Mouse (Mus musculus) hindbrain, embryonic 12.5 days (tissue): ENCODE measurements at regions not wholly inside any gene's neighbourhood (a gene's known extent, or its start where the extent isn't known, plus 50 kb on each side); places are given as distances from the start of the nearest gene placed in this dataset.
A peak's percentile ranks its signal among the peaks of the same experiment; 100 is the strongest.

Experiments used
- ATAC-seq: fragments of 200-750 bp; cut with Nextera tagmentation; 2 replicates; pipeline ENCODE4 v1.8.0; 2017; ENCODE audit warnings: moderate TSS enrichment; ENCODE audit not compliant: low FRiP score
- H3K27ac ChIP-seq: fragments of 300-500 bp; sonication (generic); 2 replicates; pipeline ENCODE4 v1.5.1; 2016; ENCODE audit warnings: mild to moderate bottlenecking
- H3K27me3 ChIP-seq: fragments of 300-500 bp; sonication (generic); 2 replicates; pipeline ENCODE4 v1.6.1; 2016; ENCODE audit warnings: mild to moderate bottlenecking
- H3K36me3 ChIP-seq: fragments of 300-500 bp; sonication (generic); 2 replicates; pipeline ENCODE4 v1.6.1; 2016; ENCODE audit warnings: mild to moderate bottlenecking
- H3K4me1 ChIP-seq: fragments of 300-500 bp; sonication (generic); 2 replicates; pipeline ENCODE4 v1.6.1; 2016
- H3K4me2 ChIP-seq: fragments of 300-500 bp; sonication (generic); replicated peaks from 2 replicates; pipeline ENCODE4 v1.6.1; 2016; ENCODE audit warnings: mild to moderate bottlenecking
- H3K4me3 ChIP-seq: fragments of 300-500 bp; sonication (generic); 2 replicates; pipeline ENCODE4 v1.5.1; 2016; ENCODE audit warnings: mild to moderate bottlenecking
- H3K9ac ChIP-seq: fragments of 300-500 bp; sonication (generic); 2 replicates; pipeline ENCODE4 v1.6.1; 2016; ENCODE audit warnings: mild to moderate bottlenecking, moderate library complexity
- H3K9me3 ChIP-seq: fragments of 300-500 bp; sonication (generic); replicated peaks from 2 replicates; pipeline ENCODE4 v1.6.1; 2016; ENCODE audit warnings: mild to moderate bottlenecking
- WGBS: fragments of 180-500 bp; shearing (Covaris S2); methylation state at CpG from one replicate; pipeline ENCODE4 v1.1.7; 2016; 5-methylcytosine and 5-hydroxymethylcytosine counted together

DNA sequence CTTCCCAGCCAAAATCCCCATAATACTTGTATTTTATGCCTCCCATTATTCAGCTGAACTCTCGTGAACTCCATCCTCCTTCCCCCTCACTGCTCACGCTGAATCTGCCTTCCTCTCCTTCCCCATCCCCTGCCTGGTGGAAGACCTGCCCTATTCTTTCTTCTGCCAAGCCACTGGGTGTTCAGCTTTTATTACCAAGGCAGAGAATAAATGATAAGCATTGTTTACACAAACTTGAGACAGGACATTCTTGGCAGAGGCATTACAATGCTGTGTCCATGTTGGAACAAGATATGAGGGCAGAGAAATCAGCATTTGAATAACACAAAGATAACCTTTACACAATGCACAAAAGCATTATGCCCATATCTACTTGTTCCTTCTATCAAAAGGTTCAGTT lies 80.2 kb downstream of the Dhrs2 start:
- 37% methylated on average over 2 of the region's 2 CpGs for WGBS
- no peak overlapping the region for H3K4me3 ChIP-seq

DNA sequence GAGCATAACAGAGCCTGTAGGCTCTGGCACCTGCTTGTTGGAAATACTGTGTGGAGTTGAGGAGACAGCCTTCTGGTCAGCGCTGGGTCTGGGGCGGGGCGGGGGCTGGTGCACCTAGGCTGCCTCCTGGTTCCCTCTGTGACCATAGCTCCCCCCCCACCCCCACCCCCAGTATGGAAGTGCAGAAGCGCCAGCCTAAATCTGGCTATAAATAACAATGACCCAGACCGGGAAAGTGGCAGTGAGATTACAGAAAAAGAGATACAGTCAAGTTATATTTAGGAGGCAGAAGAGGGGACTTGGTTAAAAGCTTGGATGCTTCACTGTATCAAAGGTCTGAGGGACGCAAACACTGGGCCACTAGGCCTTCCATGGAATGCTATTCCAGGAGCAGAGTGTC lies 91.8 kb downstream of the Dhrs2 start:
- H3K4me3 ChIP-seq: no peak overlapping the region
- ATAC-seq: no peak
- no peak overlapping the region for H3K27ac ChIP-seq
- no peaks in the 10 kb centered on the region for H3K36me3 ChIP-seq
- H3K9me3 ChIP-seq: no peaks in the 10 kb centered on the region
- no peak overlapping the region for H3K9ac ChIP-seq
- no peaks in the 10 kb centered on the region for H3K4me1 ChIP-seq
- WGBS: 83% methylated on average over 6 of the region's 6 CpGs
- H3K4me2 ChIP-seq: no peak overlapping the region
- H3K27me3 ChIP-seq: no peaks in the 10 kb centered on the region

More for the DNA sequence above, 80.2 kb downstream of the Dhrs2 start:
- Histone ChIP-seq H3K4me1 (no peaks in the 10 kb centered on the region), H3K4me2 (no peak overlapping the region), H3K9me3 (no peaks in the 10 kb centered on the region), H3K36me3 (no peaks in the 10 kb centered on the region), H3K27ac (no peak overlapping the region), H3K9ac (no peak overlapping the region), H3K27me3 (no peaks in the 10 kb centered on the region)
- ATAC-seq: no peak

DNA sequence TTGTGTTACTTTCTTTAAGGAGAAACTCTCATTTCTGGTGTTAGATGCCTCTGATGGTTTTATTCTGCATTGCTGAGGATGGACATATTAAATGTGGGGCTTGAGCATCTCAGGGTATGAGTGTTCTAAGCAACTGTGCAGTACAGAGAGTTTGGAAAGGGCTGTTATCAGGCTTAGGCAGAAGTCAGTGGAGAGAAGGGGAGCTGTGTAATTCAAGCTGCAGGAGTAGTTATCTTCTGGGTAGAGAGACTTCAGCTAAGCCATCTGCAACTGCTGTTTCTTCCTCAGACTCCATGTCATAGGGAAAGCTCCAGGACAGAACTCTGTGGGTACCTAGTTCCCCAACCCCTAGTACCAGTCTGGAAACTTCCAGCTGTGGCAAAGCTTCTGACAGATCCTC lies 102.1 kb downstream of the Dhrs2 start:
- H3K27ac ChIP-seq: no peak overlapping the region
- no peak overlapping the region for H3K4me3 ChIP-seq
- no peaks in the 10 kb centered on the region for H3K27me3 ChIP-seq
- H3K9me3 ChIP-seq: no peaks in the 10 kb centered on the region
- H3K9ac ChIP-seq: no peak overlapping the region
- H3K36me3 ChIP-seq: no peaks in the 10 kb centered on the region
- H3K4me2 ChIP-seq: no peak overlapping the region
- ATAC-seq: no peak
- H3K4me1 ChIP-seq: no peaks in the 10 kb centered on the region

DNA sequence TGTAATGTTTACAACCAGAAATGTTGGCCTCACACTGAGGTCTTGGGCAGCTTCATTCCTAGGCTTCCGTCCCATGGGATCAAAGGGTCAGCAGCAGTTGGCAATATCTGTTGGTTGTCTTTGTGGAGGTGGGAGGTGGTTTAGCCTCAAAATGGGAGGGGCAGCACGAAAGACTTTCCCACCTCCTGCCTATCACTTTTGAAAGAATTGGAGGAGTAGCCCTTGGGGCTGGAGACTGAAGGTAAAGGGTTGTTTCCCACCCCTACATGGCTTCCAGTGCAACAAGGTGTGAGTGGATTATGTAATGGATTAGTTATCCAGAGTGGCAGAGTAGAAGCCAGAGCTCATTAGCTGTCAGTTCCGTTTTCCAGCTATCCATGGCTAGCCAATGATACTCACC lies 102.5 kb downstream of the Dhrs2 start:
- H3K27me3 ChIP-seq: no peaks in the 10 kb centered on the region
- no peak overlapping the region for H3K27ac ChIP-seq
- no peak overlapping the region for H3K4me2 ChIP-seq
- WGBS: 72% methylated on average over 3 of the region's 3 CpGs
- H3K9ac ChIP-seq: no peak overlapping the region
- H3K36me3 ChIP-seq: no peaks in the 10 kb centered on the region
- no peaks in the 10 kb centered on the region for H3K4me1 ChIP-seq
- H3K9me3 ChIP-seq: no peaks in the 10 kb centered on the region
- ATAC-seq: no peak
- H3K4me3 ChIP-seq: no peak overlapping the region

DNA sequence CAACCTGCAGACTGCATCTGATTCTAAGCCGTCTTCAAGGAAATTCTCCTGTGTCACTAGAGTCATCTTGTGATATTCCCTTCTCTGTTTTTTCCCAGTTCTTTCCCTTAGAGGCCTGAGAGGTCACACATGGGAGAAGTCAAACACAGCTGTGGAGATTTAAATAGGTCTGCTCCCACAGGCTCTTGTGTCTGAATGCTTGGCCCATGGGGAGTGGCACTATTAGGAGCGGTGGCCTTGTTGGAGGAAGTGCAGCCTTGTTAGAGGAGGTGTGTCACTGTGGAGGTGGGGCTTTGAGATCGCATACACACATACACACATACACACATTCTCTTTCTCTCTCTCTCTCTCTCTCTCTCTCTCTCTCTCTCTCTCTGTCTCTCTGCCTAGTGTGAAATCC lies 112.0 kb downstream of the Dhrs2 start:
- H3K4me2 ChIP-seq: no peak overlapping the region
- no peaks in the 10 kb centered on the region for H3K36me3 ChIP-seq
- no peak overlapping the region for H3K9ac ChIP-seq
- H3K4me3 ChIP-seq: no peak overlapping the region
- 56% methylated on average over 3 of the region's 3 CpGs for WGBS
- no peak overlapping the region for H3K27ac ChIP-seq
- H3K4me1 ChIP-seq: peaks cover 5% of the 10 kb centered on the region
- H3K9me3 ChIP-seq: no peaks in the 10 kb centered on the region
- ATAC-seq: no peak
- H3K27me3 ChIP-seq: no peaks in the 10 kb centered on the region

DNA sequence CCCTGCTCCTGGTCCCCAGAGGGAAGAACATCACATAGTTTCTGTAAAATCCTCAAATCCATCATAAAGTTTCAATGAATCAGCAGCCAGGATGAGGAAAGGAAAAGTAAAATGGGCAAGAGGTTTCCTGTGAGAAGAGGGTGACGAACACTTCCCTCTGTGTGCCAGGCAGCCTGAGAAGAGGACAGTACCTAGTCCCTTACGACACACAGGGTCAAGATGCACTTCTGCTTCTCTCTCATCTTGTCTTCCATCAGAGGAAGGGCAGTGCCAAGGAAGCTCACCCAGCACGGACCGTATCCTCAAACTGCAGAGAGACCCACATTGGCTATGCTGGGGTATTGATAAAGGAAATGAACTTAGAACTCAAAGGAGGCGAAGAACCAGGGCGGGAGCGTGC lies 112.5 kb downstream of the Dhrs2 start:
- H3K9me3 ChIP-seq: no peaks in the 10 kb centered on the region
- H3K4me3 ChIP-seq: no peak overlapping the region
- H3K4me2 ChIP-seq: no peak overlapping the region
- no peak overlapping the region for H3K9ac ChIP-seq
- no peaks in the 10 kb centered on the region for H3K36me3 ChIP-seq
- peaks cover 5% of the 10 kb centered on the region for H3K4me1 ChIP-seq
- 92% methylated on average over 7 of the region's 7 CpGs for WGBS
- ATAC-seq: no peak
- no peaks in the 10 kb centered on the region for H3K27me3 ChIP-seq
- H3K27ac ChIP-seq: no peak overlapping the region

DNA sequence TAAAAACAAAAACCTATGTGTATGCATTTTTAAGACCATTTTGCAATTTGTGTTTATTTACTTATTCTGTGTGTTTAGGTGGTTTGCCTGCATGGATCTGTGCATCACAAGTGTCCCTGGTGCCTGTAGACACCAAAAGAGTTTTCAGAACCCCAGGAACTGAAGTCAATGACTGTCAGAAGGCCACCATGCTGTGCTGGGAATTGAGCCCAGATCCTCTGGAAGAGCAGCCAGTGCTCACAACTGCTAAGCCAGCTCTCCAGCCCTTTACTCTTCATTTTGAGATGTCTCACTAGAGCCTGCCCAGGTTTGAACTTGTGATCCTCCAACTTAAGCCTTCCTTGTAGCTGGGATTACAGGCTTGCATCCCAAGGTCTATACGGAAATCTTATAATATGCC lies 113.8 kb downstream of the Dhrs2 start:
- no peak overlapping the region for H3K4me2 ChIP-seq
- H3K9ac ChIP-seq: no peak overlapping the region
- H3K27ac ChIP-seq: no peak overlapping the region
- no peaks in the 10 kb centered on the region for H3K9me3 ChIP-seq
- peaks cover 5% of the 10 kb centered on the region for H3K4me1 ChIP-seq
- H3K36me3 ChIP-seq: no peaks in the 10 kb centered on the region
- WGBS: 79% methylated on average over 1 of the region's 1 CpGs
- H3K27me3 ChIP-seq: no peaks in the 10 kb centered on the region
- H3K4me3 ChIP-seq: no peak overlapping the region
- no peak for ATAC-seq

DNA sequence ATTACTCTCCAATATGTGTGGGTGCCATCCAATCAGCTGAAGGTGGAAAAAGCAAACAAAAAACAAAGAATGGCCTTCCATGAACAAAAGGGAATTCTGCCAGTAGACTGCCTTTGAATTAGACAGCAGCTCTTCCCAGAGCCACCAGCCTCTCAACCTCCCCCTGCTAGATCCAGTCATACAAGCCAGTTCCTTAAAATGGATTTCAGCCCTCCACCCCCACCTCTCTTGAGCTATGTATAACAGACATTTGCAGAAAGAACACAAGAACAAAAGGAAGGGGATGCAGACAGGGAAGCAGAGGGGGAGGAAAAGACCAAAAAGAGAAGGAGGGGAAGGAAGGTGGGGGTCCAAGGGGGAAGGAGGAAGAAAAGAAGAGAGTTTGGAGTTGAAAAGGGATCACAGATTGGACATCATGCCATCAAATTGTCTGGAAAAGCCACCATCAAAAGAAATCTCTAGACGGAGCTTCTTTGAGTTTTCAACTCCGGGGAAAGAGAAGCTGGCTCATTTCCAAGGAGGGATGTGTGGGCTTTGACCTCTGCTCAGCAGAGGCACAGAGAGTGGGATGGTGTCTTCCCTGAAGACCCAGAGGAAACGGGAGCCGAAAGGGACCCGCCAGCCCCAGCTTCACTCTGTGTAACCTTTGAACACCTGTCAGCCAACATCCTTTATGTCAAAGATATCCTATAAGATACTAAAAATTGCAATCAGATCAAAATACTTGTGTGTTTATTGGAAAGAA lies 114.8 kb downstream of the Dhrs2 start:
- no peak overlapping the region for H3K4me2 ChIP-seq
- no peak overlapping the region for H3K9ac ChIP-seq
- no peaks in the 10 kb centered on the region for H3K9me3 ChIP-seq
- peak; percentile 50; the same call in 1 of the 2 replicates for ATAC-seq
- no peak overlapping the region for H3K27ac ChIP-seq
- H3K4me1 ChIP-seq: peaks cover 5% of the 10 kb centered on the region
- H3K4me3 ChIP-seq: no peak overlapping the region
- H3K36me3 ChIP-seq: no peaks in the 10 kb centered on the region
- no peaks in the 10 kb centered on the region for H3K27me3 ChIP-seq
- WGBS: 30% methylated on average over 5 of the region's 5 CpGs

DNA sequence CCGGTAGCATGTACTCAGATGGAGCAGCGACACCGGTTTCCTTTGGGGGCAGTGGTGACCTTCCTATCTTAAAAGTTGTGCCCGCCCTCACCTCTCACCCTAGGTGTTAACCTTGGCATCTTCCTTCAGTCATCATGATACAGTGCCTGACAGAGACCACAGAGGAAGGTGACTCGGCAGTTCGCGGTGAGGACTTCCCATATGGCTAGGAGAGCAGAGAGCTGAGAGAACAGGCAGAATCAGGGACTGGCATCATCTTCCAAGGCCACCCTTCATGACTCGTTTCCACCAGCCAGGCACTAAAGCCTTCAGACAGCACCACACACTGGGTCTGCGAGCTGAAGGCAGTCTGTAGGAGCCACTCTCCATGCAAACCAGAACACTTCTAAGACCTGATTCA lies 116.2 kb downstream of the Dhrs2 start:
- peaks cover 5% of the 10 kb centered on the region for H3K4me1 ChIP-seq
- WGBS: 84% methylated on average over 9 of the region's 9 CpGs
- no peaks in the 10 kb centered on the region for H3K9me3 ChIP-seq

DNA sequence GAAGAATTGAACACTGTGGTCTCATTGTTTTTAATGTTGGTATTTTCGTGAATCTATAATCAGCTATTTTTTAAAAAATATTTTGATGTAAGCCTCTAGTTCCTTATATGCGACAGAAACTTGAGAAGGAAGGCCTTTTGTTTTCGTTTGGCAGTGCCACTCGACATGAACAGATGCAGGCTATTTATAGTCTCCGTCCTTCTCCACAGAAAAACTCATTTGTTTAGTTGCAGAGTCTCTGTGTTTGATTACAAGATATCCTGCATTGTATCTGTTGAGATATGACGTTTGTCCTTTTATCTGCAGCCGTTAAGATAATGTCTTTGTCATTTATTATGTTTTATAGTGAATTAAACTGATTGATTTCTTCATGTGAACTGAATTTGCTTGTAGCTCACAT lies 116.7 kb downstream of the Dhrs2 start:
- Histone ChIP-seq H3K27me3 (no peaks in the 10 kb centered on the region), H3K27ac (no peak overlapping the region), H3K36me3 (no peaks in the 10 kb centered on the region), H3K4me1 (peaks cover 5% of the 10 kb centered on the region), H3K9ac (no peak overlapping the region), H3K4me2 (no peak overlapping the region), H3K9me3 (no peaks in the 10 kb centered on the region), H3K4me3 (no peak overlapping the region)
- ATAC-seq: no peak
- WGBS: 56% methylated on average over 7 of the region's 7 CpGs

More for the DNA sequence above, 116.2 kb downstream of the Dhrs2 start:
- ATAC-seq: no peak
- Histone ChIP-seq H3K4me2 (no peak overlapping the region), H3K27ac (no peak overlapping the region), H3K9ac (no peak overlapping the region), H3K4me3 (no peak overlapping the region), H3K36me3 (no peaks in the 10 kb centered on the region), H3K27me3 (no peaks in the 10 kb centered on the region)

DNA sequence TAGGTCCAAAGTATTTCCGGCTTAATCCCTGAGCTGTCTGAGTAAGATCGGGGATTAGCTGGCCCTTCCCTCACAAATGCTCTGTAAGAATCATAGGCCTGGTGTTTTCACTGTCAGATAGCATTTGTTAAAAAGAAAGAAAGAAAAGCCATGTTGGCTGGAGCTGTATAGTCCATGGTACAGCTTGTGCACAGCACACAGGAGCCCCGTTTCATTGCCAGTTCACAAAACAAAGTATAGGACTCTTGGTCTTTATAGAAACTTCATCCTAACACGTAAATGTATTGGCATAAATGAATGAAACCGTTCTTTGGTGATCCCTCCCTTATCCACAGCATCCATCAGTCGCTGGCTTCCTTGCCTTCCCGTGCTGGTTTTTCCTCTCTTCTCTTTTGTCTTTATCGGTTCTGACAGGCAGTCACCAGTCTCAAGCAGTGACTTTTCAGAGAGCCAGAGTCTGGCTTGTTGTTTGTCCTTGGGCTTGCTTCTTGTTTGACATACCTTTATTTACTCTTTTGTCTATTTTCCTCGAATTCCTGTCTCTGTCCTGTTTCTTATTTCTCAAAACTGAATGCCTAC lies 117.3 kb downstream of the Dhrs2 start:
- Histone ChIP-seq H3K36me3 (no peaks in the 10 kb centered on the region), H3K9me3 (no peaks in the 10 kb centered on the region), H3K27ac (no peak overlapping the region), H3K4me1 (peaks cover 5% of the 10 kb centered on the region), H3K27me3 (no peaks in the 10 kb centered on the region), H3K4me2 (no peak overlapping the region), H3K9ac (no peak overlapping the region), H3K4me3 (no peak overlapping the region)
- no peak for ATAC-seq
- WGBS: 72% methylated on average over 9 of the region's 9 CpGs

DNA sequence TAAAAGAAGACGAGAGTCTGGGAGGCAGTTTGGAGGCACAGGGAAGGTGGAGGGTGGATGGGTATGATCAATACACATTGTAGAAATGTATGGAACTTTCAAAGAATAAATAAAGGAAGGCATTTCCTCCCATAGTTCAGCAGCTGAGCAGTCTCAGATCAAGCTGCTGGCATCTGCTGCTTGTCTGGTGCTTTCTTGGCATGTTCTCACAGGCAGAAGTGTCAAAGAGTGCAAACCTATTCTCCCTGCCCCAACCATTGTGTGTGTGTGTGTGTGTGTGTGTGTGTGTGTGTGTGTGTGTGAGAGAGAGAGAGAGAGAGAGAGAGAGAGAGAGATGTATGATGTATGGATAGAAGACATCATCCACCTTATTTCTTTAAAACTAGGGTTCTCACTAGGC lies 121.5 kb downstream of the Dhrs2 start:
- Histone ChIP-seq H3K27me3 (no peaks in the 10 kb centered on the region), H3K36me3 (no peaks in the 10 kb centered on the region), H3K9ac (no peak overlapping the region), H3K27ac (no peak overlapping the region), H3K9me3 (no peaks in the 10 kb centered on the region), H3K4me1 (no peaks in the 10 kb centered on the region), H3K4me2 (no peak overlapping the region), H3K4me3 (no peak overlapping the region)
- 69% methylated on average over 1 of the region's 1 CpGs for WGBS
- no peak for ATAC-seq

DNA sequence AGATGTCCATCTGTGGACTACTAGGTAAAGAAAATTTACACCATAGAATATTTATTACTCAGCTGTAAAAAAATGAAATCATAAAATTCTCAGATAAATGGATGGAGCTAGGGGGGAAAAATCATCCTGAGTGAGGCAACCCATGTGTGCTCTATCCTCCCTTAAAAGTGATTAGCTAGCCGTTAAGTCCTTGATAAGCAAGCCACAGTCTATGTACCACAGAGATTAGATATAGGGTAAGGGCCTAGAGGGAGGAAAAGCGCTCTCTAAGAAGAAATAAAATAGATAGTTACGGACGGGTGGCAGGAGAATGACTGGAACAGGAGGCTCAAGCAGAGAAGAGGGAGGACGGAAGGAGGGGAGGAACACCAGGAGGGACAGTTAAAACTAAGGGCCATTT lies 122.1 kb downstream of the Dhrs2 start:
- no peak overlapping the region for H3K4me2 ChIP-seq
- 88% methylated on average over 5 of the region's 5 CpGs for WGBS
- no peaks in the 10 kb centered on the region for H3K27me3 ChIP-seq
- no peaks in the 10 kb centered on the region for H3K9me3 ChIP-seq
- no peaks in the 10 kb centered on the region for H3K4me1 ChIP-seq
- H3K9ac ChIP-seq: no peak overlapping the region
- H3K36me3 ChIP-seq: no peaks in the 10 kb centered on the region
- no peak for ATAC-seq
- H3K27ac ChIP-seq: no peak overlapping the region
- H3K4me3 ChIP-seq: no peak overlapping the region
